Mouse (Mus musculus) hindlimb bud, embryonic 11.5 days (tissue): ENCODE measurements at regions not wholly inside any gene's neighbourhood (a gene's known extent, or its start where the extent isn't known, plus 50 kb on each side); places are given as distances from the start of the nearest gene placed in this dataset.

Experiments
- DNase-seq: peaks from one replicate; pipeline ENCODE4 v3.0.0-alpha.2; 2012; ENCODE audit warnings: low read depth, low spot score; ENCODE audit errors: extremely low spot score

DNA sequence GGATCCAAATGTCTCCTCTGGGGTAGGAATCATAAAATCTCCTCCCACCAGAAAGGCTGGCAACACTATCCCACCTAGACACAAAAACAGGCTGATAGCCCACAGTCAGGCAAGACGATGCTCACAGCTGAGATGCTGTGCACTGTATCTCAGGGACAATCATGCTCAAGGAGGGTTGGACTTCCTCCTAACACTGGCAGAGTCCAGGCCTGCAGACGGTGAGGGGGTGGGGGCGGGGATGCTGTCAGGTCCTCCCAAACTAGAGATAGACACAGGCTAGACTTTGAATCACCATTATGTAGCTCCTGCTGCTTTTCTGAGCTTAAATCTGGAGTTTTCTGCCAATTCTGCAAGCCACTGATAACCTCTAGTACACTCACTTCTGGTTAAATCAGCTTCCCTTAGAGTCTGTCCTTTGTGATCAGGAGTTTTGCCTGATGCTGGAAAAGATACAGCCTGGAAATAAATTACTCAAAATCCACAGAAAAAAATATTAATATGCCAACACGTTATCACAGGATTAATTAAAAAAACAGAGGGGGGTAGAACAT is 445.1 kb upstream of the Smim15 start:
- no peak for DNase-seq

- no peak for DNase-seq
These were observed 445.9 kb upstream of the Smim15 start for GRCm38 (mm10) chr13:107598391-107598790.

DNA sequence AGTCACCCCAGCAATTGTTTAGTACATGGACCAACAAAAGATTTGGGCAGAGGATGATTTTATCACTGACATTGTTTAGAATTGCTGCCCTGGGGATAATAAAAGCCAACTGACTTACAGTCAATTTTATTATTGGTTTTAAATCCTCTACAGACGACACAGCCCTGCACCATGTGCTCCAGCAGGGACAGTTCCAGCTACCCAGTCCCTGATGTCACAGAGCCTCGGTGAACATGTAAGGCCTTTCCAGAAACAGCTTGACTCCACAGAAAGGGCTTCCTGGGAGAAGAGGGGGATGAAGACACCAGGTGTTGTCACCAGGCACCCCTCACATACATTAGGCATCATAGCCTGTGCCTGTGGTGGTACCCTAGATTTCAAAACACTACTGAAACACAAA is 447.0 kb upstream of the Smim15 start:
- DNase-seq: no peak

DNA sequence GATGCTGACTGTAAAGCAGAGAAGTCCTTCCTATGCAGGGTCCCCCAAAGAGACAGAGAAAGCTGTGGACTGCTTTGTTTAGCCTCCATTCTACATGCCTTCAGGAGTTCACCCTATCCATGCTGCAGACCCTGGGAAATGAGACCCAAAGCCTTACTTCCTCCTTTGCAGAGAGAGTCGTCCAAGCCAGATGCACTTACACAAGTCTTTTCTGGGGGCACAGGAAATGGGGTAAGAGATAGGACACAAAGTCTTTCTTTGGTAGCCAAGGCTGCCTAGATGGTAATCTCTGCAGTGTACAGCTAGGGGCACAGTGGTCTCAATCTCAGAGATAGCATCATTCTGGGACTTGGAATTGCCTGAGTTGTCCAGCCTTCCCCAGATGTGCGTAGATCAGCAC is 448.1 kb upstream of the Smim15 start:
- no peak for DNase-seq

DNA sequence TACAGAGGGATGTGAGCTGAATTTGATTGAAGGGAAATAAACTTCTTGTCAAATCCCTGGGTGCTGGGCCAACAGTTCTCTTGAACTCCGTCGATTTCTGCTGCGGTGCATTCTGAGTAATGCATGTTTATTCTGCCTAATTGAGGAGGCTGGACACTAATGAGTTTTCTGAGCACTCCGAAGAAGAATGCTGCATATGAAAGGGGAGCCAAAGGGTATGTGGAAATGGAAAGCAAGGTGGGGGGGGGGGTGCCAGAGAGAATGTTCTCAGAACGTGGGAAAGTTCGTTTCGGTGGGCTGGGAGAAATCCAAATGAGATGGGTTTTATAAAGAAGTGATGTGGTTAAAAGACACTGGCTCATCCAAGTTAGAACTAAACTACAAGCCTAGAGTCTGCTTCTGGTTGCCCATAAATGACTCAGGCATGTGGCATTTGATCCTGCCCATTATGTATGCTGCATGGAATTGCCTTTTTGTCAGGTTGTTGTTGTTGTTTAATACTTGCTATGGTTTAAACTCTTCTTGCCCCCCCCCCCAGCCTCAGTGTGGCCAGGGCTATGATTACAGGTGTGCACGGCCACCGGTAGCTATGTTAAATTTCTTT is 455.7 kb upstream of the Smim15 start:
- no peak for DNase-seq

GRCm38 (mm10) chr13:107587678-107588077 is 456.6 kb upstream of the Smim15 start:
- DNase-seq: no peak

GRCm38 (mm10) chr13:107585936-107586335 is 458.3 kb upstream of the Smim15 start:
- DNase-seq: no peak

GRCm38 (mm10) chr13:107585353-107585752 is 458.9 kb upstream of the Smim15 start:
- DNase-seq: no peak

GRCm38 (mm10) chr13:107578968-107579367 is 465.3 kb upstream of the Smim15 start:
- no peak for DNase-seq

- DNase-seq: no peak
These were observed 466.4 kb upstream of the Smim15 start for GRCm38 (mm10) chr13:107577809-107578208.

GRCm38 (mm10) chr13:107577272-107577671 is 467.0 kb upstream of the Smim15 start:
- no peak for DNase-seq

DNA sequence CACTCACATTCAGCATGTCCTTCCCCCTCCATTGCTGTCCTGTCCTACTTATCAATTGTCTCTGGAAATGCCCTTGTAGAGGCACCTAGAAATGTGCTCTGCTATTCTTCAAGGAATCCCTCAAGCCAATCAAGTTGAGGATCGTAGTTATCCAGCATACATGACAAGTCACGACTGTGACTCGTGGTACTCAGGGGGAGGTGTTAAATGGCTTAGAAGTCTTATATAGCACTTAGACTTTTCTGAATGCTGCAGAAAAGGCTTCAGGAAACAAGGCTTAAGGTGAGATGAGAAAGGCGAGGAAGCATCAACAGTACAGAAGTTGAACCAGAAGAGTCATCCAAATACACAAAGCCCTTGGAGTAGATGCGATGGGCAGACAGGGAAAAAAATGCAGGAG is 467.5 kb upstream of the Smim15 start:
- no peak for DNase-seq

DNA sequence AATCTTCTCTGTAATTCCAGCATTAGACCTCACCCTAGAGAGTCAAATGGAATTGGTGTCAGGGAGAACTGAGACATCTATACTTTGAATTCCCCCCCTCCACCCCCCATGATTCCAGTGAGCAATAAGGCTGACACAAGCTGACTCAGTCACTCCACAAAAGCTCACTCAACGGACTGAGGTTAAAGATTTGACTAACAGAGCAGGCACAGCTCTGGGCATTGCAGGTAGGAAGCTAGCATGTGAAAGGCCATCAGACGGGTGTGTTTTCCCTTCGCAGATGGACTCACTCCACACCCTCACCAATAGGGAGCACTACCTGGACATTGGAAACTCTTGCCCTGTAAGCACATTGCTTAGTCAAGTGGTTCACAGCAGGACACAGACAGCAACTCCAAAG is 469.2 kb upstream of the Smim15 start:
- no peak for DNase-seq

GRCm38 (mm10) chr13:107573499-107574355 is 470.5 kb upstream of the Smim15 start:
- no peak for DNase-seq

DNA sequence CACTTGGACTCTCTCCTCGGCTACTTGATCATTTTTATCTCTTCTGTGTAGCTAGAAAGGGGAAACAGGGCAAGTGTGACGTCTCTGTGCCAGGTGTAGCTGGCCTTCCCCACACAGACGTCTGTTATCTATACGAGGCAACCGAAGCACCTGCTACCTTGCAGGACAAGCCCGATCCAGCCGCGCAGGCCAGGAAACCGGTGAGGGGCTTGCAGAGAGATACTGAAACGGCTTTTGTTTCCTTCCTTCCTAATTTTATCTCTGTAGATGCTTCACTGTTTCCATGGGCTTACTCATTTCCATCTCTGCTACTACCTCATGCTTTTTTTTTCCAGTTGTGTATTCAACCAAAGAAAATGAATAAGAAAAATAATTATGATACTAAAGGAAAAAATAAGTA is 472.7 kb upstream of the Smim15 start:
- DNase-seq: no peak

GRCm38 (mm10) chr13:107569477-107569876 is 474.8 kb upstream of the Smim15 start:
- DNase-seq: no peak

DNA sequence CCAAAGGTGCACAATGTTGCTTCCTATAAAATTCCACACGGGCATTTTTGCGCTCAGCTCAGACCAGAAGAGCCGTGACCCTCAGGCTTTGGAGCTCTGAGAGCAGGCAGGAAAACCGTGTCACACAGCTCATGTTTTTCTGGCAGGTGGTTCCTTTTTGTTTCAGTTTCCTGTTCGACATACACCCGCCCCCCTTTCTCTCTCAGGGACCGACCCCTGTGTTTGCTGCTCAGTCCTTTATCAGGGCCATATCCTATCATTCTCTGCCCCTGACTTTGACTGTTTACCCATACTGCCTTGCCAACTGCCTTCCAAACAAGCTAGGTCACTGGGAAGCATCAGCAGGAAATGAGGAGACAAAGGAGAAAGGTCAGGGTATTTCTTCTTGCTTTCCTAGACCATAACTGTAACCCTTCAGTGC is 475.5 kb upstream of the Smim15 start:
- no peak for DNase-seq

DNA sequence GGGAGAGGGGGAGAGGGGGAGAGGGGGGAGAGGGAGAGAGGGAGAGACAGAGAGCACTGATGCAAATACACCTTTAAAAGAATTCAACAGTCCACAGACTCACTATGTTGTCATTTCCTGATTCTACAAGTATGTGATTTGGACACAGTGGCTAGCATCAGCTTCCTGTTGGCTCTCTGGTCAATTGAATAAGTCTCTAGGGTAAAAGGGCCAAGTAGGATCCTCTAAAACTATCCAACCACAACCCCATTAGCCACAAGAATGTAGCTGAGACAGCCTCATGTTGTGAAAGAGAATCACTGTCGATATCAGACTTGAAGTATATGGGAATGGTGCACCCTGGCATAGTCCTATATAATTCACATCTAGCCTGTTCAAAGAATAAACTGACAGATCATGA is 481.8 kb upstream of the Smim15 start:
- DNase-seq: no peak

DNA sequence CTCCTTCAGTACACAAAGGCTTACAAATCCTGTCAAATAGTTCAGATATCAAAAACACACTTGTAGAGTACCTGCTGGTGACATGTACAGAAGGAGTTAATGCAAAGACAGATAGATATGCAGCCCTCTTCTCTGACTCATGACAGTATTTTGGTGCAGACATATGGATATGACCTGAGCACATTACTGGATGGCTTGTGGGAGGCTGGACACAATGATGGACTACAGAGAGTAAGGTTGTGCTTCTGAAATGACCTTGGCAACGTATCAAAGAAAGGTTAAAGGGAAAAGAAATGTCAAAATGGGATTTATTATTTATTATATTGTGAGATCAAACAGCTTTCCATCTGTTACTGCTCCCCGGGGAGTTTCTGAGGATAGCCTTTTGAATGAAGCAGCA is 482.7 kb upstream of the Smim15 start:
- no peak for DNase-seq

- no peak for DNase-seq
These were observed 488.3 kb upstream of the Smim15 start for GRCm38 (mm10) chr13:107555958-107556357.

- no peak for DNase-seq
These were observed 490.2 kb upstream of the Smim15 start for GRCm38 (mm10) chr13:107554091-107554490.

GRCm38 (mm10) chr13:107552165-107552564 is 492.1 kb upstream of the Smim15 start:
- DNase-seq: no peak
